Mouse (Mus musculus) liver, embryonic 11.5 days (tissue): ENCODE results near the gene Hccs. TPM values are rescaled to one million over a fixed set of nuclear protein-coding genes. Genes with fewer than 3 reads are reported as not detected.

Experiments
- ATAC-seq: fragments of 200-750 bp; cut with Nextera tagmentation; replicated peaks from 2 replicates; pipeline ENCODE4 v1.8.0; 2017; ENCODE audit warnings: moderate number of reproducible peaks, mild to moderate bottlenecking, moderate TSS enrichment, moderate library complexity; ENCODE audit not compliant: low FRiP score
- DNase-seq: peaks from one replicate; pipeline ENCODE4 v3.0.0-alpha.2; 2017; ENCODE audit warnings: low spot score
- H3K27ac ChIP-seq: fragments of 300-500 bp; sonication (generic); 2 replicates; pipeline ENCODE4 v1.5.1; 2014; ENCODE audit warnings: mild to moderate bottlenecking, low read depth, low read length, control low read depth
- H3K27me3 ChIP-seq: fragments of 300-500 bp; sonication (generic); replicated peaks from 2 replicates; pipeline ENCODE4 v1.6.1; 2014; ENCODE audit warnings: low read length, mixed read lengths; ENCODE audit not compliant: control insufficient read depth, insufficient read depth
- H3K36me3 ChIP-seq: fragments of 300-500 bp; sonication (generic); 2 replicates; pipeline ENCODE4 v1.6.1; 2014; ENCODE audit warnings: mild to moderate bottlenecking, low read length, moderate library complexity, mixed read lengths; ENCODE audit not compliant: control insufficient read depth, insufficient read depth
- H3K4me1 ChIP-seq: fragments of 300-500 bp; sonication (generic); replicated peaks from 2 replicates; pipeline ENCODE4 v1.6.1; 2014; ENCODE audit warnings: low read length, mixed read lengths; ENCODE audit not compliant: control insufficient read depth, insufficient read depth
- H3K4me2 ChIP-seq: fragments of 300-500 bp; sonication (generic); 2 replicates; pipeline ENCODE4 v1.6.1; 2014; ENCODE audit warnings: mild to moderate bottlenecking, control low read depth, moderate library complexity
- H3K4me3 ChIP-seq: fragments of 300-500 bp; sonication (generic); 2 replicates; pipeline ENCODE4 v1.5.1; 2014; ENCODE audit warnings: low read depth, low read length, control low read depth
- H3K9ac ChIP-seq: fragments of 300-500 bp; sonication (generic); 2 replicates; pipeline ENCODE4 v1.6.1; 2014; ENCODE audit warnings: low read depth, low read length, control low read depth
- H3K9me3 ChIP-seq: fragments of 300-500 bp; sonication (generic); 2 replicates; pipeline ENCODE4 v1.6.1; 2016; ENCODE audit warnings: low read length, inconsistent platforms, mixed read lengths; ENCODE audit not compliant: control insufficient read depth
- WGBS: fragments of 180-500 bp; shearing (Covaris S2); extraction: QIAGEN DNeasy Blood & Tissue Kit; methylation state at CpG from one replicate; pipeline ENCODE4 v1.1.7; 2014; 5-methylcytosine and 5-hydroxymethylcytosine counted together
- polyA plus RNA-seq: library from polyadenylated mRNA; unstranded; fragments of >200 nt; fragmentation: Nextera tagmentation; extraction: Ambion mirVana; gene quantifications from 2 replicates; pipeline ENCODE4 v1.2.1, GENCODE M21; 2014

Hccs gene
- polyA plus RNA-seq, 1 experiment from 2014 or later = 33.5 TPM

- Histone ChIP-seq H3K4me3 (no peak overlapping the region), H3K27ac (no peak overlapping the region), H3K9ac (no peak overlapping the region), H3K9me3 (no peaks in the 10 kb centered on the region), H3K4me1 (no peaks in the 10 kb centered on the region), H3K4me2 (no peak overlapping the region), H3K36me3 (peaks cover 2% of the 10 kb centered on the region; the same call in 1 of the 2 replicates), H3K27me3 (no peaks in the 10 kb centered on the region)
- 91% methylated on average over 3 of the region's 3 CpGs for WGBS
- no peak for ATAC-seq
- DNase-seq = no peak
Measured at GRCm38 (mm10) chrX:169308559-169308958, 11.6 kb downstream of the Hccs start.

GRCm38 (mm10) chrX:169303945-169304344 lies 16.2 kb downstream of the Hccs start:
- no peak for DNase-seq
- 40% methylated on average over 3 of the region's 3 CpGs for WGBS
- no peaks in the 10 kb centered on the region for H3K4me1 ChIP-seq
- H3K4me2 ChIP-seq = no peak overlapping the region
- no peak for ATAC-seq
- H3K27ac ChIP-seq = no peak overlapping the region
- no peaks in the 10 kb centered on the region for H3K9me3 ChIP-seq
- H3K36me3 ChIP-seq = no peaks in the 10 kb centered on the region
- H3K27me3 ChIP-seq = no peaks in the 10 kb centered on the region
- no peak overlapping the region for H3K9ac ChIP-seq
- H3K4me3 ChIP-seq = no peak overlapping the region

GRCm38 (mm10) chrX:169302271-169303045 lies 17.7 kb downstream of the Hccs start:
- WGBS = 62% methylated on average over 26 of the region's 26 CpGs
- no peak overlapping the region for H3K27ac ChIP-seq
- ATAC-seq = no peak
- H3K27me3 ChIP-seq = no peaks in the 10 kb centered on the region
- no peaks in the 10 kb centered on the region for H3K4me1 ChIP-seq
- no peak overlapping the region for H3K4me3 ChIP-seq
- no peak overlapping the region for H3K4me2 ChIP-seq
- no peaks in the 10 kb centered on the region for H3K36me3 ChIP-seq
- H3K9me3 ChIP-seq = no peaks in the 10 kb centered on the region
- no peak for DNase-seq
- no peak overlapping the region for H3K9ac ChIP-seq

GRCm38 (mm10) chrX:169299579-169299978 lies 20.6 kb downstream of the Hccs start:
- no peak for DNase-seq
- no peaks in the 10 kb centered on the region for H3K36me3 ChIP-seq
- H3K27ac ChIP-seq = no peak overlapping the region
- no peak overlapping the region for H3K4me2 ChIP-seq
- no peaks in the 10 kb centered on the region for H3K27me3 ChIP-seq
- no peak overlapping the region for H3K9ac ChIP-seq
- ATAC-seq = no peak
- H3K4me3 ChIP-seq = no peak overlapping the region
- 80% methylated on average over 4 of the region's 4 CpGs for WGBS
- no peaks in the 10 kb centered on the region for H3K9me3 ChIP-seq
- H3K4me1 ChIP-seq = no peaks in the 10 kb centered on the region

GRCm38 (mm10) chrX:169263433-169264172 lies 56.6 kb downstream of the Hccs start:
- Histone ChIP-seq H3K27ac (no peak overlapping the region), H3K4me3 (no peak overlapping the region), H3K9me3 (no peaks in the 10 kb centered on the region), H3K27me3 (0 out of 2 replicates have a peak, but pooled peaks cover 8% of the 10 kb centered on the region), H3K36me3 (no peaks in the 10 kb centered on the region), H3K4me2 (no peak overlapping the region), H3K9ac (no peak overlapping the region), H3K4me1 (no peaks in the 10 kb centered on the region)
- ATAC-seq = no peak
- no peak for DNase-seq
- 71% methylated on average over 8 of the region's 8 CpGs for WGBS

GRCm38 (mm10) chrX:169262212-169262611 lies 58.0 kb downstream of the Hccs start:
- DNase-seq = no peak
- 0 out of 2 replicates have a peak, but pooled peaks cover 8% of the 10 kb centered on the region for H3K27me3 ChIP-seq

GRCm38 (mm10) chrX:169261034-169261433 lies 59.1 kb downstream of the Hccs start:
- WGBS = 72% methylated on average over 3 of the region's 3 CpGs

More at GRCm38 (mm10) chrX:169262212-169262611, 58.0 kb downstream of the Hccs start:
- no peak overlapping the region for H3K4me3 ChIP-seq
- no peaks in the 10 kb centered on the region for H3K36me3 ChIP-seq
- no peaks in the 10 kb centered on the region for H3K4me1 ChIP-seq
- no peak overlapping the region for H3K27ac ChIP-seq
- no peak overlapping the region for H3K9ac ChIP-seq
- H3K9me3 ChIP-seq = no peaks in the 10 kb centered on the region
- 73% methylated on average over 2 of the region's 2 CpGs for WGBS
- no peak for ATAC-seq
- H3K4me2 ChIP-seq = no peak overlapping the region

GRCm38 (mm10) chrX:169256741-169257140 lies 63.4 kb downstream of the Hccs start:
- Histone ChIP-seq H3K4me1 (no peaks in the 10 kb centered on the region), H3K27me3 (0 out of 2 replicates have a peak, but pooled peaks cover 5% of the 10 kb centered on the region), H3K27ac (no peak overlapping the region), H3K9me3 (no peaks in the 10 kb centered on the region), H3K9ac (no peak overlapping the region), H3K36me3 (no peaks in the 10 kb centered on the region), H3K4me2 (no peak overlapping the region), H3K4me3 (no peak overlapping the region)
- DNase-seq = no peak
- no peak for ATAC-seq

More at GRCm38 (mm10) chrX:169261034-169261433, 59.1 kb downstream of the Hccs start:
- H3K36me3 ChIP-seq = no peaks in the 10 kb centered on the region
- no peak overlapping the region for H3K4me2 ChIP-seq
- DNase-seq (no peak), ATAC-seq (no peak)
- H3K4me3 ChIP-seq = no peak overlapping the region
- H3K9ac ChIP-seq = no peak overlapping the region
- no peaks in the 10 kb centered on the region for H3K9me3 ChIP-seq
- 0 out of 2 replicates have a peak, but pooled peaks cover 8% of the 10 kb centered on the region for H3K27me3 ChIP-seq
- no peak overlapping the region for H3K27ac ChIP-seq
- no peaks in the 10 kb centered on the region for H3K4me1 ChIP-seq
